8 mouse cellular contexts compared by ENCODE assay signal in genomic region chr2:35256932-35257331, GRCm38 (mm10). TPM values are rescaled to one million over a fixed set of nuclear protein-coding genes. Genes with fewer than 3 reads are reported as not detected.
DNase-seq lines count a peak whose midpoint lies in the region; ATAC-seq and TF ChIP-seq lines count a peak whose summit lies in the region.

No protein-coding gene starts in this region.

- 55% methylated on average over 8 of the region's 8 CpGs for WGBS in kidney, adult 2 months
- WGBS in hindbrain, embryonic 16.5 days = 52% methylated on average over 8 of the region's 8 CpGs
- WGBS in midbrain, embryonic 15.5 days = 43% methylated on average over 8 of the region's 8 CpGs

- TF ChIP-seq POLR2A in kidney, adult 2 months (IDR thresholded peaks at IDR 0.05; ENCODE audit: low read depth, low read length) = no peak

- peak overlapping the region; percentile 64 for H3K4me3 ChIP-seq in kidney, adult 2 months (ENCODE audit: insufficient read depth, low read depth, low read length)
- H3K4me3 ChIP-seq in brown adipose tissue, adult 24 weeks (ENCODE audit: insufficient read depth, low read depth, low read length) = peak overlapping the region; percentile 62
- peak overlapping the region; percentile 61 for H3K4me3 ChIP-seq in hindbrain, embryonic 16.5 days (ENCODE audit: low read length)
- H3K4me3 ChIP-seq in midbrain, embryonic 15.5 days = peak overlapping the region; percentile 46

- peak overlapping the region; percentile 46 for H3K27ac ChIP-seq in kidney, adult 2 months (ENCODE audit: insufficient read depth, low read depth, low read length)
- H3K27ac ChIP-seq in brown adipose tissue, adult 24 weeks (replicated peaks; ENCODE audit: low read depth, low read length) = no peak overlapping the region
- H3K27ac ChIP-seq in hindbrain, embryonic 16.5 days (ENCODE audit: low read depth, low read length) = no peak overlapping the region
- H3K27ac ChIP-seq in midbrain, embryonic 15.5 days = no peak overlapping the region

- no peak for ATAC-seq in hindbrain, embryonic 16.5 days
- ATAC-seq in midbrain, embryonic 15.5 days (replicated peaks) = no peak

- H3K9ac ChIP-seq in hindbrain, embryonic 16.5 days (ENCODE audit: low read depth, low read length) = no peak overlapping the region; the same call in 1 of the 2 replicates
- no peak overlapping the region for H3K9ac ChIP-seq in midbrain, embryonic 15.5 days

- H3K4me1 ChIP-seq in kidney, adult 2 months (ENCODE audit: control insufficient read depth, insufficient read depth, low read length) = peaks cover 9% of the 10 kb centered on the region; the same call in 1 of the 2 replicates
- H3K4me1 ChIP-seq in brown adipose tissue, adult 24 weeks (ENCODE audit: control insufficient read depth, insufficient read depth, insufficient read length, low read length) = no peaks in the 10 kb centered on the region
- peaks cover 7% of the 10 kb centered on the region for H3K4me1 ChIP-seq in hindbrain, embryonic 16.5 days (ENCODE audit: control insufficient read depth, insufficient read depth, low read depth, low read length)
- peaks cover 7% of the 10 kb centered on the region for H3K4me1 ChIP-seq in midbrain, embryonic 15.5 days

- no peak for DNase-seq in kidney, adult 2 months
- DNase-seq in kidney, adult 11 months = no peak
- DNase-seq in urinary bladder, postnatal 36 days (ENCODE audit: low spot score in 2 of 2) = no peak
- no peak for DNase-seq in testis, postnatal 10 days (ENCODE audit: low spot score)
- no peak for DNase-seq in frontal cortex, postnatal 36 days (ENCODE audit: low spot score in 2 of 2)

- no peaks in the 10 kb centered on the region for H3K27me3 ChIP-seq in kidney, adult 2 months (replicated peaks; ENCODE audit: control insufficient read depth, insufficient read depth, low read length)
- peaks cover 3% of the 10 kb centered on the region; the same call in 1 of the 2 replicates for H3K27me3 ChIP-seq in hindbrain, embryonic 16.5 days (replicated peaks; ENCODE audit: control insufficient read depth, insufficient read depth, low read length)
- peaks cover 21% of the 10 kb centered on the region for H3K27me3 ChIP-seq in midbrain, embryonic 15.5 days (replicated peaks)

- H3K4me2 ChIP-seq in hindbrain, embryonic 16.5 days (ENCODE audit: low read length) = peak overlapping the region; percentile 90
- H3K4me2 ChIP-seq in midbrain, embryonic 15.5 days = peak overlapping the region; percentile 88

- H3K36me3 ChIP-seq in kidney, adult 2 months (ENCODE audit: control insufficient read depth, insufficient read depth, low read length) = no peaks in the 10 kb centered on the region
- no peaks in the 10 kb centered on the region for H3K36me3 ChIP-seq in hindbrain, embryonic 16.5 days (ENCODE audit: control insufficient read depth, insufficient read depth, low read length)
- H3K36me3 ChIP-seq in midbrain, embryonic 15.5 days (replicated peaks) = no peaks in the 10 kb centered on the region

- no peak for TF ChIP-seq CTCF in kidney, adult 2 months (conservative IDR thresholded peaks at IDR 0.05; ENCODE audit: insufficient read depth, insufficient read length, low read depth, low read length)

- H3K9me3 ChIP-seq in hindbrain, embryonic 16.5 days (ENCODE audit: control insufficient read depth, low read length) = no peaks in the 10 kb centered on the region
- no peaks in the 10 kb centered on the region for H3K9me3 ChIP-seq in midbrain, embryonic 15.5 days

RNA-seq across cellular contexts. Expression of gene Gsn, which starts 0.8 kb away (rescaled TPM):
- polyA plus RNA-seq in kidney, adult 2 months (2012; rRNA removed) = 269 and 357 TPM in 2 replicates
- polyA plus RNA-seq in brown adipose tissue, adult 24 weeks (2012; ENCODE audit: insufficient read depth, insufficient read length, missing spikeins) = 804 and 896 TPM in 2 replicates
- 31.6 and 36.7 TPM in 2 replicates for polyA plus RNA-seq in hindbrain, embryonic 16.5 days (2015; fragmentation: Nextera tagmentation; extraction: Ambion mirVana)
- 18.9 and 19.2 TPM in 2 replicates for polyA plus RNA-seq in midbrain, embryonic 15.5 days (2015; fragmentation: Nextera tagmentation; extraction: Ambion mirVana)

RNA-seq across cellular contexts. Expression of gene Rab14, which starts 56.0 kb away (rescaled TPM):
- 149 and 170 TPM in 2 replicates for polyA plus RNA-seq in kidney, adult 2 months (2012; rRNA removed)
- polyA plus RNA-seq in brown adipose tissue, adult 24 weeks (2012; ENCODE audit: insufficient read depth, insufficient read length, missing spikeins) = 114 and 128 TPM in 2 replicates
- 426 and 462 TPM in 2 replicates for polyA plus RNA-seq in hindbrain, embryonic 16.5 days (2015; fragmentation: Nextera tagmentation; extraction: Ambion mirVana)
- 400 and 424 TPM in 2 replicates for polyA plus RNA-seq in midbrain, embryonic 15.5 days (2015; fragmentation: Nextera tagmentation; extraction: Ambion mirVana)
